Mouse (Mus musculus) forebrain, embryonic 12.5 days (tissue): Measurements from ENCODE around the gene Kif6. TPM values are rescaled to one million over a fixed set of nuclear protein-coding genes. Genes with fewer than 3 reads are reported as not detected.

ENCODE experiments used
- ATAC-seq: fragments of 200-750 bp; cut with Nextera tagmentation; 2 replicates; pipeline ENCODE4 v1.8.0; 2017; ENCODE audit warnings: moderate TSS enrichment; ENCODE audit not compliant: low FRiP score
- H3K27ac ChIP-seq: fragments of 300-500 bp; sonication (generic); 2 replicates; pipeline ENCODE4 v1.5.1; 2016; ENCODE audit warnings: mild to moderate bottlenecking
- H3K27me3 ChIP-seq: fragments of 300-500 bp; sonication (generic); 2 replicates; pipeline ENCODE4 v1.6.1; 2016; ENCODE audit warnings: mild to moderate bottlenecking
- H3K36me3 ChIP-seq: fragments of 300-500 bp; sonication (generic); replicated peaks from 2 replicates; pipeline ENCODE4 v1.6.1; 2016; ENCODE audit warnings: mild to moderate bottlenecking
- H3K4me1 ChIP-seq: fragments of 300-500 bp; sonication (generic); 2 replicates; pipeline ENCODE4 v1.6.1; 2016
- H3K4me2 ChIP-seq: fragments of 300-500 bp; sonication (generic); 2 replicates; pipeline ENCODE4 v1.6.1; 2016; ENCODE audit warnings: mild to moderate bottlenecking, moderate library complexity
- H3K4me3 ChIP-seq: fragments of 300-500 bp; sonication (generic); replicated peaks from 2 replicates; pipeline ENCODE4 v1.5.1; 2016; ENCODE audit warnings: mild to moderate bottlenecking
- H3K9ac ChIP-seq: fragments of 300-500 bp; sonication (generic); 2 replicates; pipeline ENCODE4 v1.6.1; 2016; ENCODE audit warnings: mild to moderate bottlenecking
- H3K9me3 ChIP-seq: fragments of 300-500 bp; sonication (generic); 2 replicates; pipeline ENCODE4 v1.6.1; 2016
- WGBS: fragments of 180-500 bp; shearing (Covaris S2); methylation state at CpG from one replicate; pipeline ENCODE4 v1.1.7; 2016; 5-methylcytosine and 5-hydroxymethylcytosine counted together
- polyA plus RNA-seq: library from polyadenylated mRNA; unstranded; fragments of >200 nt; fragmentation: Nextera tagmentation; extraction: Ambion mirVana; gene quantifications from 2 replicates; pipeline ENCODE4 v1.2.1, GENCODE M21; 2016

Kif6 gene
- polyA plus RNA-seq, 1 experiment from 2014 or later: 3.1 TPM

GRCm38 (mm10) chr17:49875939-49876651 lies 261.2 kb downstream of the Kif6 start:
- Histone ChIP-seq H3K9ac (no peak overlapping the region), H3K36me3 (no peaks in the 10 kb centered on the region), H3K4me1 (peaks cover 16% of the 10 kb centered on the region), H3K27ac (no peak overlapping the region), H3K4me3 (no peak overlapping the region), H3K9me3 (no peaks in the 10 kb centered on the region), H3K27me3 (no peaks in the 10 kb centered on the region), H3K4me2 (no peak overlapping the region)
- peak; percentile 46; the same call in 1 of the 2 replicates for ATAC-seq
- 47% methylated on average over 15 of the region's 15 CpGs for WGBS

- 78% methylated on average over 5 of the region's 5 CpGs for WGBS
- H3K9ac ChIP-seq: no peak overlapping the region
- no peaks in the 10 kb centered on the region for H3K27me3 ChIP-seq
- no peak overlapping the region for H3K4me2 ChIP-seq
- H3K36me3 ChIP-seq: no peaks in the 10 kb centered on the region
- no peak for ATAC-seq
- no peaks in the 10 kb centered on the region for H3K9me3 ChIP-seq
- H3K27ac ChIP-seq: no peak overlapping the region
- H3K4me1 ChIP-seq: peaks cover 14% of the 10 kb centered on the region
- no peak overlapping the region for H3K4me3 ChIP-seq
Measured at GRCm38 (mm10) chr17:49880919-49881744, 266.2 kb downstream of the Kif6 start.

- Histone ChIP-seq H3K9me3 (no peaks in the 10 kb centered on the region), H3K4me3 (no peak overlapping the region)
- 88% methylated on average over 7 of the region's 7 CpGs for WGBS
Measured at GRCm38 (mm10) chr17:49881796-49882195, 266.9 kb downstream of the Kif6 start.

GRCm38 (mm10) chr17:49883136-49883755 lies 268.3 kb downstream of the Kif6 start:
- Histone ChIP-seq H3K4me1 (peaks cover 13% of the 10 kb centered on the region), H3K36me3 (no peaks in the 10 kb centered on the region), H3K4me3 (no peak overlapping the region), H3K4me2 (no peak overlapping the region), H3K27ac (no peak overlapping the region), H3K27me3 (no peaks in the 10 kb centered on the region), H3K9ac (no peak overlapping the region), H3K9me3 (no peaks in the 10 kb centered on the region)
- WGBS: 87% methylated on average over 8 of the region's 8 CpGs
- ATAC-seq: no peak

More at GRCm38 (mm10) chr17:49881796-49882195, 266.9 kb downstream of the Kif6 start:
- Histone ChIP-seq H3K27ac (no peak overlapping the region), H3K4me1 (peaks cover 13% of the 10 kb centered on the region), H3K27me3 (no peaks in the 10 kb centered on the region), H3K36me3 (no peaks in the 10 kb centered on the region), H3K9ac (no peak overlapping the region), H3K4me2 (no peak overlapping the region)
- ATAC-seq: no peak

GRCm38 (mm10) chr17:49885035-49885434 lies 270.1 kb downstream of the Kif6 start:
- no peak overlapping the region for H3K27ac ChIP-seq
- no peaks in the 10 kb centered on the region for H3K9me3 ChIP-seq
- H3K36me3 ChIP-seq: no peaks in the 10 kb centered on the region
- H3K4me1 ChIP-seq: peaks cover 19% of the 10 kb centered on the region
- no peak overlapping the region for H3K9ac ChIP-seq
- peaks cover 2% of the 10 kb centered on the region; the same call in 1 of the 2 replicates for H3K27me3 ChIP-seq
- no peak overlapping the region for H3K4me3 ChIP-seq
- H3K4me2 ChIP-seq: no peak overlapping the region
- ATAC-seq: no peak
- WGBS: 83% methylated on average over 11 of the region's 11 CpGs

GRCm38 (mm10) chr17:49889629-49890028 lies 274.7 kb downstream of the Kif6 start:
- peaks cover 19% of the 10 kb centered on the region for H3K4me1 ChIP-seq
- WGBS: 27% methylated on average over 7 of the region's 7 CpGs
- H3K27me3 ChIP-seq: peaks cover 3% of the 10 kb centered on the region; the same call in 1 of the 2 replicates
- ATAC-seq: peak; percentile 62; the same call in 1 of the 2 replicates
- no peak overlapping the region for H3K9ac ChIP-seq
- no peaks in the 10 kb centered on the region for H3K9me3 ChIP-seq
- no peak overlapping the region for H3K4me3 ChIP-seq
- H3K4me2 ChIP-seq: no peak overlapping the region
- no peaks in the 10 kb centered on the region for H3K36me3 ChIP-seq
- no peak overlapping the region for H3K27ac ChIP-seq

GRCm38 (mm10) chr17:49890861-49891260 lies 275.9 kb downstream of the Kif6 start:
- no peaks in the 10 kb centered on the region for H3K36me3 ChIP-seq
- no peak overlapping the region for H3K4me2 ChIP-seq
- H3K4me3 ChIP-seq: no peak overlapping the region
- no peak; the same call in 1 of the 2 replicates for ATAC-seq
- H3K27me3 ChIP-seq: peaks cover 3% of the 10 kb centered on the region; the same call in 1 of the 2 replicates
- H3K9me3 ChIP-seq: no peaks in the 10 kb centered on the region
- no peak overlapping the region for H3K27ac ChIP-seq
- 81% methylated on average over 16 of the region's 16 CpGs for WGBS
- peaks cover 9% of the 10 kb centered on the region for H3K4me1 ChIP-seq
- H3K9ac ChIP-seq: no peak overlapping the region

- 94% methylated on average over 6 of the region's 6 CpGs for WGBS
- no peaks in the 10 kb centered on the region for H3K9me3 ChIP-seq
- H3K27ac ChIP-seq: no peak overlapping the region
- H3K27me3 ChIP-seq: peaks cover 3% of the 10 kb centered on the region; the same call in 1 of the 2 replicates
- no peak overlapping the region for H3K9ac ChIP-seq
- no peak for ATAC-seq
- H3K4me1 ChIP-seq: peaks cover 6% of the 10 kb centered on the region
- H3K4me2 ChIP-seq: no peak overlapping the region
- no peak overlapping the region for H3K4me3 ChIP-seq
- H3K36me3 ChIP-seq: no peaks in the 10 kb centered on the region
Measured at GRCm38 (mm10) chr17:49892390-49892789, 277.5 kb downstream of the Kif6 start.

- no peak overlapping the region for H3K4me2 ChIP-seq
- ATAC-seq: no peak
Measured at GRCm38 (mm10) chr17:49894471-49894870, 279.5 kb downstream of the Kif6 start.

GRCm38 (mm10) chr17:49898849-49899331 lies 284.0 kb downstream of the Kif6 start:
- Histone ChIP-seq H3K27me3 (peaks cover 20% of the 10 kb centered on the region), H3K4me2 (no peak overlapping the region), H3K4me3 (no peak overlapping the region), H3K4me1 (0 out of 2 replicates have a peak, but pooled peaks cover 9% of the 10 kb centered on the region), H3K9ac (no peak overlapping the region), H3K36me3 (no peaks in the 10 kb centered on the region), H3K9me3 (no peaks in the 10 kb centered on the region), H3K27ac (no peak overlapping the region)
- 26% methylated on average over 7 of the region's 7 CpGs for WGBS
- ATAC-seq: peak; percentile 57

More at GRCm38 (mm10) chr17:49894471-49894870, 279.5 kb downstream of the Kif6 start:
- no peak overlapping the region for H3K4me3 ChIP-seq
- peaks cover 4% of the 10 kb centered on the region for H3K4me1 ChIP-seq
- H3K27ac ChIP-seq: no peak overlapping the region
- no peak overlapping the region for H3K9ac ChIP-seq
- peaks cover 6% of the 10 kb centered on the region for H3K27me3 ChIP-seq
- H3K36me3 ChIP-seq: no peaks in the 10 kb centered on the region
- 90% methylated on average over 6 of the region's 6 CpGs for WGBS
- H3K9me3 ChIP-seq: no peaks in the 10 kb centered on the region

- Histone ChIP-seq H3K9me3 (no peaks in the 10 kb centered on the region), H3K27ac (no peak overlapping the region), H3K4me3 (no peak overlapping the region), H3K4me1 (0 out of 2 replicates have a peak, but pooled peaks cover 9% of the 10 kb centered on the region), H3K27me3 (peaks cover 20% of the 10 kb centered on the region), H3K9ac (no peak overlapping the region), H3K4me2 (no peak overlapping the region), H3K36me3 (no peaks in the 10 kb centered on the region)
- 89% methylated on average over 7 of the region's 7 CpGs for WGBS
- ATAC-seq: no peak
Measured at GRCm38 (mm10) chr17:49902613-49903012, 287.7 kb downstream of the Kif6 start.

GRCm38 (mm10) chr17:49923429-49923828 lies 308.5 kb downstream of the Kif6 start:
- Histone ChIP-seq H3K9ac (no peak overlapping the region), H3K4me1 (no peaks in the 10 kb centered on the region), H3K4me2 (no peak overlapping the region), H3K9me3 (no peaks in the 10 kb centered on the region), H3K27me3 (no peaks in the 10 kb centered on the region), H3K36me3 (no peaks in the 10 kb centered on the region), H3K27ac (no peak overlapping the region), H3K4me3 (no peak overlapping the region)
- no peak for ATAC-seq
- WGBS: 85% methylated on average over 4 of the region's 4 CpGs
